Mouse (Mus musculus): ENCODE results near the gene Plp1.

Plp1 gene

GRCm38 (mm10) chrX:136822371-136822770, at the start of gene Plp1:
Plp1 (plus strand) TSS chrX:136822671.
- DNase-seq (ENCODE audit: low read depth), result no peak

- DNase-seq (ENCODE audit: low read depth), result peak; percentile 23
Measured at GRCm38 (mm10) chrX:136773035-136773434, 49.4 kb upstream of the Plp1 start.

- no peak for DNase-seq (ENCODE audit: low read depth)
Measured at GRCm38 (mm10) chrX:136778046-136778445, 44.4 kb upstream of the Plp1 start.

GRCm38 (mm10) chrX:136779262-136779661, 43.2 kb upstream of the Plp1 start:
- DNase-seq (ENCODE audit: low read depth), result no peak

GRCm38 (mm10) chrX:136780041-136780440, 42.4 kb upstream of the Plp1 start, which contains the start of gene Glra4:
Glra4 (minus strand) TSS chrX:136780141.
- no peak for DNase-seq (ENCODE audit: low read depth)

- no peak for DNase-seq (ENCODE audit: low read depth)
Measured at GRCm38 (mm10) chrX:136789446-136789845, 33.0 kb upstream of the Plp1 start.

- DNase-seq (ENCODE audit: low read depth), result no peak
Measured at GRCm38 (mm10) chrX:136797223-136797622, 25.2 kb upstream of the Plp1 start.

- peak; percentile 22 for DNase-seq (ENCODE audit: low read depth)
Measured at GRCm38 (mm10) chrX:136819752-136820151, 2.7 kb upstream of the Plp1 start.

- DNase-seq (ENCODE audit: low read depth), result peak; percentile 57
Measured at GRCm38 (mm10) chrX:136820250-136820649, 2.2 kb upstream of the Plp1 start.

- DNase-seq (ENCODE audit: low read depth), result no peak
Measured at GRCm38 (mm10) chrX:136825016-136825415, 2.5 kb downstream of the Plp1 start.

GRCm38 (mm10) chrX:136828610-136829009, 6.1 kb downstream of the Plp1 start:
- DNase-seq (ENCODE audit: low read depth), result no peak

GRCm38 (mm10) chrX:136850300-136850699, 27.8 kb downstream of the Plp1 start:
- peak; percentile 7 for DNase-seq (ENCODE audit: low read depth)

- no peak for DNase-seq (ENCODE audit: low read depth)
Measured at GRCm38 (mm10) chrX:136868061-136869040, 45.9 kb downstream of the Plp1 start, which contains the start of gene Rab9b. Rab9b (minus strand) TSS chrX:136868755.

All from fibroblast of lung, adult 2 months (primary cell).